Mouse (Mus musculus): ENCODE measurements around the gene D930007J09Rik.

DNA sequence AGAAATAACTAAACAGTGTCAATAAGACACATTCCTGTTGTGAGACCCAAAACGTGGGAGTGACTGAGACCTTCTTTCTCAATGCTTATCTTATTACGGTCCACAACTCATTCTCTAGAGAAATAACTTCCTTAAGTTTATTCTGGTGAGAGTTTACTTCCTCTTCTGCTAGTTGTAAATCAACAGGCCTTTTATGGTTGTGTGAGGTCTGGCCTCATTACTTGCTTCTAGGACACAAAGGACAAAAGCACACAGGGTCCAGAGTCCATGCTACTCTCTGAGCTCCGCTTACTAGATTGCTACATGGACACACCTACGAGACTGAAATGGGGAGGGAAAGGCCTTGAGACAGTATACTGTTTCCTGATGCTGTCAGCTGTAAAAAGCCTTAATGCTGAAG, 46.4 kb upstream of the D930007J09Rik start:
- no peak for TF ChIP-seq CTCF (IDR thresholded peaks at IDR 0.05; ENCODE audit: insufficient read depth, low read depth, low read length)
- no peak for TF ChIP-seq POLR2A (IDR thresholded peaks at IDR 0.05; ENCODE audit: insufficient read depth, low read depth, low read length)
